Mouse (Mus musculus) neural tube, embryonic 12.5 days (tissue): ENCODE results near the gene Phf12. TPM values are rescaled to one million over a fixed set of nuclear protein-coding genes. Genes with fewer than 3 reads are reported as not detected.
"Not testable (repeated sequence)": the region's sequence is repeated elsewhere in the genome, so short reads cannot be mapped to it uniquely, and the experiment has no call there.

Experiments
- ATAC-seq: fragments of 200-750 bp; cut with Nextera tagmentation; 2 replicates; pipeline ENCODE4 v1.8.0; 2017; ENCODE audit warnings: low read depth, mild to moderate bottlenecking, moderate TSS enrichment, moderate library complexity; ENCODE audit not compliant: low FRiP score
- H3K27ac ChIP-seq: fragments of 300-500 bp; sonication (generic); 2 replicates; pipeline ENCODE4 v1.5.1; 2016
- H3K27me3 ChIP-seq: fragments of 300-500 bp; sonication (generic); replicated peaks from 2 replicates; pipeline ENCODE4 v1.6.1; 2016; ENCODE audit warnings: mild to moderate bottlenecking
- H3K36me3 ChIP-seq: fragments of 300-500 bp; sonication (generic); 2 replicates; pipeline ENCODE4 v1.6.1; 2016; ENCODE audit warnings: mild to moderate bottlenecking
- H3K4me1 ChIP-seq: fragments of 300-500 bp; sonication (generic); 2 replicates; pipeline ENCODE4 v1.6.1; 2016
- H3K4me2 ChIP-seq: fragments of 300-500 bp; sonication (generic); replicated peaks from 2 replicates; pipeline ENCODE4 v1.6.1; 2016; ENCODE audit warnings: mild to moderate bottlenecking
- H3K4me3 ChIP-seq: fragments of 300-500 bp; sonication (generic); 2 replicates; pipeline ENCODE4 v1.5.1; 2016
- H3K9ac ChIP-seq: fragments of 300-500 bp; sonication (generic); 2 replicates; pipeline ENCODE4 v1.6.1; 2016; ENCODE audit warnings: mild to moderate bottlenecking
- H3K9me3 ChIP-seq: fragments of 300-500 bp; sonication (generic); 2 replicates; pipeline ENCODE4 v1.6.1; 2016; ENCODE audit warnings: mild to moderate bottlenecking
- WGBS: fragments of 180-500 bp; shearing (Covaris S2); methylation state at CpG from one replicate; pipeline ENCODE4 v1.1.7; 2016; 5-methylcytosine and 5-hydroxymethylcytosine counted together
- polyA plus RNA-seq: library from polyadenylated mRNA; unstranded; fragments of >200 nt; fragmentation: Nextera tagmentation; extraction: Ambion mirVana; gene quantifications from 2 replicates; pipeline ENCODE4 v1.2.1, GENCODE M21; 2016

The Phf12 gene
- polyA plus RNA-seq, 1 experiment from 2014 or later, result 29.5 TPM

- H3K9ac ChIP-seq, result peak within 1 kb of the TSS; percentile 93
- peak within 1 kb of the TSS; percentile 83 for H3K4me2 ChIP-seq
- H3K27me3 ChIP-seq, result no peaks in the 10 kb centered on the region
- peak within 1 kb of the TSS; percentile 87 for H3K4me3 ChIP-seq
- peak within 1 kb of the TSS; percentile 46; the same call in 1 of the 2 replicates for H3K27ac ChIP-seq
- 2% methylated on average over 55 of the region's 55 CpGs for WGBS
- H3K9me3 ChIP-seq, result no peaks in the 10 kb centered on the region
- peaks cover 31% of the 10 kb centered on the region for H3K4me1 ChIP-seq
- peaks cover 24% of the 10 kb centered on the region; the same call in 1 of the 2 replicates for H3K36me3 ChIP-seq
- ATAC-seq, result peak; percentile 87
These were observed 55.5 kb downstream of the Phf12 start, which contains the start of gene Flot2 for GRCm38 (mm10) chr11:78037831-78038752. TSS of gene Flot2 (plus strand) at chr11:78037931.

- Histone ChIP-seq H3K4me1 (peaks cover 22% of the 10 kb centered on the region), H3K9ac (no peak overlapping the region), H3K4me3 (no peak overlapping the region), H3K27me3 (no peaks in the 10 kb centered on the region), H3K36me3 (peaks cover 15% of the 10 kb centered on the region; the same call in 1 of the 2 replicates), H3K27ac (no peak overlapping the region), H3K9me3 (no peaks in the 10 kb centered on the region), H3K4me2 (no peak overlapping the region)
- WGBS, result 70% methylated on average over 2 of the region's 2 CpGs
- no peak for ATAC-seq
These were observed 58.3 kb downstream of the Phf12 start for GRCm38 (mm10) chr11:78040878-78041277.

GRCm38 (mm10) chr11:78042290-78042870 is 59.8 kb downstream of the Phf12 start:
- H3K36me3 ChIP-seq, result peaks cover 19% of the 10 kb centered on the region; the same call in 1 of the 2 replicates
- WGBS, result 95% methylated on average over 4 of the region's 4 CpGs
- not testable (repeated sequence) for ATAC-seq

DNA sequence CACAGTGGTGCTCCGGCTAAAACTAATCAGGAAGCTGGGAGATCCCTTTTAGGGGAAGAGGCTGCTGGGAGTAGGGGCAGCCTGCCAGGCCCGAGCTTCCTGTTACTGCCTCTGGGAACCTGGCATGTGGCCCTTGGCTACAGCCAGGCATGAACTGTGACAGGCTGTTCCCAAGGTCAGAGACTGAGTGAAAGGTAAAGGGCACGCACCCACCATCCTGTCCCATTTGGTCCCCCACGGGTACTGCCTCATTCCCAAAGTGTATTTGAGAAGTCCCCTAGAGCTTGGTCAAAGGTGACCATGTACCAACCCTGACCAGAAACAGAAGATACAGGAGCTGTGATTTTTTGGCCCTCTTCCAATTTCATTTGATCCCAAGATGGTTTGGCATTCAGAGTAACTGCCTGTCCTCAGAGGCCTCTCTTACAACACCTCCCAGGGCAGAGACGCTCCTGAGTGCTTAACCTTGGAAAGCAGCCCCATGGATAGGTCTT is 62.3 kb downstream of the Phf12 start:
- H3K4me1 ChIP-seq, result no peaks in the 10 kb centered on the region
- no peak overlapping the region for H3K4me3 ChIP-seq
- 92% methylated on average over 5 of the region's 5 CpGs for WGBS
- no peak for ATAC-seq
- H3K4me2 ChIP-seq, result no peak overlapping the region
- H3K9ac ChIP-seq, result no peak overlapping the region
- H3K9me3 ChIP-seq, result no peaks in the 10 kb centered on the region
- peaks cover 23% of the 10 kb centered on the region; the same call in 1 of the 2 replicates for H3K36me3 ChIP-seq
- no peaks in the 10 kb centered on the region for H3K27me3 ChIP-seq
- H3K27ac ChIP-seq, result no peak overlapping the region

More at GRCm38 (mm10) chr11:78042290-78042870, 59.8 kb downstream of the Phf12 start:
- H3K4me1 ChIP-seq, result peaks cover 19% of the 10 kb centered on the region
- H3K27me3 ChIP-seq, H3K9me3 ChIP-seq, H3K9ac ChIP-seq, H3K4me3 ChIP-seq, H3K4me2 ChIP-seq, H3K27ac ChIP-seq: not testable (repeated sequence)

DNA sequence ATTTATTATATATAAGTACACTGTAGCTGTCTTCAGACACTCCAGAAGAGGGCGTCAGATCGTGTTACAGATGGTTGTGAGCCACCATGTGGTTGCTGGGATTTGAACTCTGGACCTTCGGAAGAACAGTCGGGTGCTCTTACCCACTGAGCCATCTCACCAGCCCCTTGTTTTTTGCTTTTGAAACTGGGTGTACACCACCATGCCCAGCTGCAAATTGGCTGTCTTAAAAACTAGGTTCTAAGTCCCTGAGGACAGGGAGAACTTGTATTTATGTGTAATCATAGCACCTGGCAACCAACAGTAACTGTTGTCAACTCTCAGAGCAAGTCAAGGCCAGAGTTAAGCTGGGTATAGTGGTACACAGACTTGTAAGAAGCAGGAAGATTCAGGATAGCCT is 66.1 kb downstream of the Phf12 start:
- H3K36me3 ChIP-seq, result peaks cover 27% of the 10 kb centered on the region
- not testable (repeated sequence) for H3K4me3 ChIP-seq, H3K4me1 ChIP-seq, H3K9ac ChIP-seq, H3K4me2 ChIP-seq, H3K9me3 ChIP-seq, H3K27ac ChIP-seq, ATAC-seq, H3K27me3 ChIP-seq
- 92% methylated on average over 4 of the region's 4 CpGs for WGBS

GRCm38 (mm10) chr11:78053078-78053477 is 70.5 kb downstream of the Phf12 start:
- Histone ChIP-seq H3K4me1 (no peaks in the 10 kb centered on the region), H3K9ac (no peak overlapping the region)
- 93% methylated on average over 8 of the region's 8 CpGs for WGBS

GRCm38 (mm10) chr11:78056946-78057345 is 74.4 kb downstream of the Phf12 start:
- Histone ChIP-seq H3K27me3 (no peaks in the 10 kb centered on the region; the same call in 1 of the 2 replicates), H3K4me2 (no peak overlapping the region), H3K9ac (no peak overlapping the region), H3K27ac (no peak overlapping the region), H3K9me3 (no peaks in the 10 kb centered on the region), H3K4me1 (no peaks in the 10 kb centered on the region), H3K36me3 (peaks cover 68% of the 10 kb centered on the region), H3K4me3 (no peak overlapping the region)
- 88% methylated on average over 8 of the region's 8 CpGs for WGBS
- ATAC-seq, result no peak

More at GRCm38 (mm10) chr11:78053078-78053477, 70.5 kb downstream of the Phf12 start:
- no peak for ATAC-seq
- H3K27ac ChIP-seq, result no peak overlapping the region
- H3K36me3 ChIP-seq, result peaks cover 63% of the 10 kb centered on the region
- H3K4me3 ChIP-seq, result no peak overlapping the region
- no peaks in the 10 kb centered on the region for H3K27me3 ChIP-seq
- H3K9me3 ChIP-seq, result no peaks in the 10 kb centered on the region
- no peak overlapping the region for H3K4me2 ChIP-seq

GRCm38 (mm10) chr11:78059833-78060757 is 77.5 kb downstream of the Phf12 start:
- Histone ChIP-seq H3K27ac (no peak overlapping the region), H3K9me3 (no peaks in the 10 kb centered on the region), H3K4me3 (no peak overlapping the region), H3K4me2 (no peak overlapping the region), H3K9ac (no peak overlapping the region; the same call in 1 of the 2 replicates), H3K36me3 (peaks cover 46% of the 10 kb centered on the region), H3K4me1 (no peaks in the 10 kb centered on the region), H3K27me3 (no peaks in the 10 kb centered on the region; the same call in 1 of the 2 replicates)
- ATAC-seq, result peak; percentile 53; the same call in 1 of the 2 replicates
- 63% methylated on average over 9 of the region's 9 CpGs for WGBS

DNA sequence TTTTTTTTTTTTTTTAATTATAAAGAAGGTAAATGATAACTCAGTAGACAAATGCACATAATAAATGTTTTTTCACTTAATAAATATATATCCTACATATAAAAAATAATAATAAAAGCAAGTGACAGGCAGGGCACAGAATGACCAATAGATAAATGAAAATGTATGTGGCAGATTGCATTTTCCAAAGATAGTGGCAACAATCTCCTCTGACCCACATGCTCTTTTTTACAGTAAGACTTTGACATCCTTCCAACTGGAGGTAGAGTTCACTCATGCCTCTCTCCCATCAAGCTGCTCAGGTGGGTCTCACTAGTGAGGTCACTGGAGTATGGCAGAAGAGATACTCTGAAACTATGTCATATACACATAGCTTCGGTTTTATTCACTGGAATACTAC is 80.0 kb downstream of the Phf12 start:
- ATAC-seq, result no peak
- WGBS, result 77% methylated on average over 1 of the region's 1 CpGs
- Histone ChIP-seq H3K27ac (no peak overlapping the region), H3K4me1 (no peaks in the 10 kb centered on the region), H3K36me3 (peaks cover 26% of the 10 kb centered on the region), H3K9ac (no peak overlapping the region), H3K4me2 (no peak overlapping the region), H3K27me3 (no peaks in the 10 kb centered on the region; the same call in 1 of the 2 replicates), H3K9me3 (no peaks in the 10 kb centered on the region), H3K4me3 (no peak overlapping the region)

DNA sequence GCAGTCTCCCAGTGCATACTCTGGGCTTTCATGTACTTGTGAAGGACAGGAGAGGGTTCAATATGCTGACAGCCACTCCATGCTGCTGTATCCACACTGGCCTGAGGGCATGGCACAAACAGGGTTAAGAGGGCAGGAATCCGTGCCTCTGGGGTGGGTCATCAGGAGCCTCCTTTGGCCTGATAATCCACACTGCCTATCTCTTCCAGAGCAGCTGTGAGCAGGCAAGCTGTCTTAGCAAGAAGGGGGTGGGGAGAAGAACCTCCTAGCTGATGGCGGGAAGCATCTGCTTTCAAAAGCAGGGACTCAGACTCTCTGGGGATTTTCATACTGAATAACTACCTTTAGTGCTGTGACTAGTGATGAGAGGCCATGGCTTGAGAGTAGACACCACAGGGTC is 83.4 kb downstream of the Phf12 start:
- H3K4me2 ChIP-seq, result no peak overlapping the region
- H3K36me3 ChIP-seq, result 0 out of 2 replicates have a peak, but pooled peaks cover 2% of the 10 kb centered on the region
- no peaks in the 10 kb centered on the region for H3K4me1 ChIP-seq
- no peak for ATAC-seq
- H3K27me3 ChIP-seq, result no peaks in the 10 kb centered on the region
- no peak overlapping the region for H3K9ac ChIP-seq
- H3K4me3 ChIP-seq, result no peak overlapping the region
- no peak overlapping the region for H3K27ac ChIP-seq
- 53% methylated on average over 2 of the region's 2 CpGs for WGBS
- no peaks in the 10 kb centered on the region for H3K9me3 ChIP-seq

GRCm38 (mm10) chr11:78066641-78067040 is 84.1 kb downstream of the Phf12 start:
- Histone ChIP-seq H3K4me1 (no peaks in the 10 kb centered on the region), H3K4me3 (no peak overlapping the region), H3K4me2 (no peak overlapping the region), H3K36me3 (peaks cover 6% of the 10 kb centered on the region; the same call in 1 of the 2 replicates), H3K9me3 (no peaks in the 10 kb centered on the region), H3K27ac (no peak overlapping the region), H3K9ac (no peak overlapping the region), H3K27me3 (no peaks in the 10 kb centered on the region)
- no peak for ATAC-seq
- WGBS, result 74% methylated on average over 2 of the region's 2 CpGs
